Mouse (Mus musculus) MEL (cell line): ENCODE results near the gene Btk.

Experiments used
- CTCF ChIP-seq, 3 experiments: IDR thresholded peaks in 2 of 3; conservative IDR thresholded peaks in 1 of 3; 2 replicates each; pipeline ENCODE4 v1.5.1; 2011 to 2012; ENCODE audit warnings: low read length in 3 of 3, low read depth in 2 of 3, mild to moderate bottlenecking in 2 of 3, improper control_type of control experiment in 1 of 3, inconsistent platforms in 1 of 3, mixed read lengths in 1 of 3, moderate library complexity in 1 of 3; ENCODE audit not compliant: control insufficient read depth in 1 of 3, insufficient read depth in 1 of 3, poor library complexity in 1 of 3, severe bottlenecking in 1 of 3
- E2F4 ChIP-seq: IDR thresholded peaks from 2 replicates; pipeline ENCODE4 v1.6.1; 2011; ENCODE audit warnings: low read depth, low read length, improper control_type of control experiment, borderline replicate concordance
- HCFC1 ChIP-seq: IDR thresholded peaks from 2 replicates; pipeline ENCODE4 v1.6.1; 2012; ENCODE audit warnings: low read depth, mild to moderate bottlenecking, inconsistent platforms, low read length, improper control_type of control experiment, moderate library complexity
- JUND ChIP-seq: IDR thresholded peaks from 2 replicates; pipeline ENCODE4 v1.6.1; 2011; ENCODE audit warnings: low read depth, mild to moderate bottlenecking, improper control_type of control experiment, low read length
- MAZ ChIP-seq: IDR thresholded peaks from 2 replicates; pipeline ENCODE4 v1.6.1; 2012; ENCODE audit warnings: low read depth, mild to moderate bottlenecking, inconsistent platforms, low read length, improper control_type of control experiment
- MXI1 ChIP-seq: IDR thresholded peaks from 2 replicates; pipeline ENCODE4 v1.6.1; 2011; ENCODE audit warnings: mild to moderate bottlenecking, low read depth, low read length, improper control_type of control experiment
- POLR2A ChIP-seq, 2 experiments: IDR thresholded peaks; 2 replicates each; pipeline ENCODE4 v1.6.1; 2011 to 2012; ENCODE audit warnings: low read length in 2 of 2, mild to moderate bottlenecking in 2 of 2, control low read depth in 1 of 2, improper control_type of control experiment in 1 of 2, low read depth in 1 of 2, moderate library complexity in 1 of 2; ENCODE audit not compliant: control insufficient read depth in 1 of 2, insufficient read depth in 1 of 2, poor library complexity in 1 of 2
- RCOR1 ChIP-seq: IDR thresholded peaks from 2 replicates; pipeline ENCODE4 v1.6.1; 2012; ENCODE audit warnings: low read depth, mild to moderate bottlenecking, inconsistent platforms, low read length, improper control_type of control experiment
- SMC3 ChIP-seq: IDR thresholded peaks from 2 replicates; pipeline ENCODE4 v1.6.1; 2011; ENCODE audit warnings: low read depth, low read length, improper control_type of control experiment
- TAL1 ChIP-seq: IDR thresholded peaks from 2 replicates; pipeline ENCODE4 v1.6.1; 2012; ENCODE audit warnings: mild to moderate bottlenecking, inconsistent platforms, low read length, moderate library complexity, mixed read lengths
- TCF12 ChIP-seq: IDR thresholded peaks from 2 replicates; pipeline ENCODE4 v1.6.1; 2014; ENCODE audit warnings: low read depth, mild to moderate bottlenecking, inconsistent platforms, low read length, improper control_type of control experiment, moderate library complexity
- USF1 ChIP-seq: IDR thresholded peaks from 2 replicates; pipeline ENCODE4 v1.6.1; 2014; ENCODE audit warnings: low read depth, mild to moderate bottlenecking, inconsistent platforms, low read length, improper control_type of control experiment, moderate library complexity
- USF2 ChIP-seq, 2 experiments: IDR thresholded peaks; 2 replicates each; pipeline ENCODE4 v1.6.1; 2011 to 2012; ENCODE audit warnings: improper control_type of control experiment in 2 of 2, low read length in 2 of 2, borderline replicate concordance in 1 of 2, inconsistent platforms in 1 of 2, low read depth in 1 of 2, mild to moderate bottlenecking in 1 of 2; ENCODE audit not compliant: insufficient read depth in 1 of 2
- ZC3H11A ChIP-seq: IDR thresholded peaks from 2 replicates; pipeline ENCODE4 v1.6.1; 2012; ENCODE audit warnings: low read depth, mild to moderate bottlenecking, inconsistent platforms, low read length, improper control_type of control experiment

GRCm38 (mm10) chrX:134586447-134586846 is 3.1 kb upstream of the Btk start:
- no peak for TF ChIP-seq POLR2A (IDR thresholded peaks at IDR 0.05; ENCODE audit: control insufficient read depth in 1 of 2, insufficient read depth in 1 of 2, low read depth in 1 of 2, low read length in 2 of 2, poor library complexity in 1 of 2)
- no peak for TF ChIP-seq RCOR1
- TF ChIP-seq E2F4, result no peak
- no peak for TF ChIP-seq TCF12
- TF ChIP-seq CTCF (IDR thresholded peaks at IDR 0.05 in 2 of 3, conservative IDR thresholded peaks at IDR 0.05 in 1 of 3; ENCODE audit: control insufficient read depth in 1 of 3, insufficient read depth in 1 of 3, low read depth in 2 of 3, low read length in 3 of 3, poor library complexity in 1 of 3, severe bottlenecking in 1 of 3), result no peak
- TF ChIP-seq TAL1, result no peak
- no peak for TF ChIP-seq MXI1
- TF ChIP-seq ZC3H11A, result no peak
- no peak for TF ChIP-seq MAZ
- TF ChIP-seq JUND, result no peak
- TF ChIP-seq SMC3, result no peak
- no peak for TF ChIP-seq USF2 (IDR thresholded peaks at IDR 0.05; ENCODE audit: borderline replicate concordance in 1 of 2, insufficient read depth in 1 of 2, low read depth in 1 of 2, low read length in 2 of 2)
- no peak for TF ChIP-seq USF1
- no peak for TF ChIP-seq HCFC1
